Mouse (Mus musculus) spleen, postnatal 14 days (tissue): Measurements from ENCODE around the gene Cdk17.

Source experiments
- DNase-seq, 2 experiments: peaks; one replicate each; pipeline ENCODE4 v3.0.0; 2021 to 2022; ENCODE audit warnings: low spot score in 2 of 2

The Cdk17 gene

GRCm38 (mm10) chr10:93160807-93161510 is at the start of gene Cdk17:
TSS of gene Cdk17 (plus strand) at chr10:93160875.
- peak; percentile 56 to 68 for DNase-seq

DNA sequence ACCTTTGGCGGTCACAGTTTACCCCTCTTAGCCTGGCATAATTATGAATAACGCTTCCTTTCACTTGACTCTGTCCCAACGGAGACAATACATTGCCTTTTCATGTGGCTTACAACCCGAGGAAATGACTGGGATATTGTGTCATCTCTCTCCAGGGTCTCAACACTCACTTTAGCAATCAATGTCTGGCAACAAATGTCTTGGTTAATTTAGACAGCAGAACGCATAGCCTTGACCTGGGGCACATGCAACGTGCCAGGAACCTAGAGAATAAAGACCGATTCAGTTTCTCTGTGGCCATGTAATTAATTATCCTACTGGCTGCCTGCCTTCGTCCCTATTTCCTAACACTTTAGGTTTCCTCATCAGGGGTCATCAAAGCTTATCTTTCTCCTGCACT is 49.3 kb upstream of the Cdk17 start:
- no peak for DNase-seq

- no peak for DNase-seq
Observed at GRCm38 (mm10) chr10:93112021-93112420, 48.7 kb upstream of the Cdk17 start.

GRCm38 (mm10) chr10:93113968-93114367 is 46.7 kb upstream of the Cdk17 start:
- no peak for DNase-seq

GRCm38 (mm10) chr10:93114782-93115181 is 45.9 kb upstream of the Cdk17 start:
- DNase-seq, result no peak

DNA sequence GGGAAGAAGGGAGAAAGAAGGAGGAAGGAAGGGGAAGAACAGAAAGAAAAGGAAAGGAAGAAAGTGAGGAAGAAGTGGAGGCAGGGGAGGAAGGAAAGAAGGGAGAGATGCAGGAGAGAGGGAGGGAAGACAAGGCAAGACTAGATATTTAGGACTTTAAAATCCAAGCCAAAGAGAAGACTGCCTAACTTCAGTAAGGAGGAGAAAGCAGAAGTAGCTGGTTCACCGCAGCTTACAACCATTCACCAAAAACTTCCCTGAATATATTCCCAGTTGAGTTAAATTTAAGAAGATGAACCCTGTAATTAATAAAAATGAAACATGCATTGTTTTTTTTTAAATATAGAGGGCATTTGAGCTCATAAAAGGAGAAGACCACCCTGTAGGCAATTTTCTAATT is 44.9 kb upstream of the Cdk17 start:
- no peak for DNase-seq

- no peak for DNase-seq
Observed at GRCm38 (mm10) chr10:93116636-93117035, 44.0 kb upstream of the Cdk17 start.

- no peak for DNase-seq
Observed at GRCm38 (mm10) chr10:93119809-93120208, 40.9 kb upstream of the Cdk17 start.

GRCm38 (mm10) chr10:93121262-93121860 is 39.3 kb upstream of the Cdk17 start:
- no peak for DNase-seq

GRCm38 (mm10) chr10:93122399-93123184 is 38.1 kb upstream of the Cdk17 start:
- DNase-seq, result no peak

DNA sequence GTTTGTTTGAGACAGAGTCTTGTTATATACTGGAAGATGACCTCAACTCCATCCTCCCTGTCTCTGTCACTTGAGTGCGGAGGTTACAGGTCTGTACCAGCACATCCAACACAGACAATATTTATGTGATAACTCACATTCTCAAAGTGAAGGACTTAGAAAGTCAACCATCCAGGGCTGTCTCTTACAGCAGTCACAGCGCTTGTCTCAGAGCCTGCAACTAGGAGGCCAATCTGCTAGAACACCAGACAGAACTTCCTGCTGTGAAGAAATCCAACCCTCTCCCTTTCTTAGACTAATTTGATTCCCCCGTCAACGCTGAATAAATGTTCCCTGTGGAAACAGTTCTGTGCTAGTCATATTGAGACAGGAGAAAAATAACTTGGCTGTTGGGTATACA is 37.4 kb upstream of the Cdk17 start:
- DNase-seq, result no peak

DNA sequence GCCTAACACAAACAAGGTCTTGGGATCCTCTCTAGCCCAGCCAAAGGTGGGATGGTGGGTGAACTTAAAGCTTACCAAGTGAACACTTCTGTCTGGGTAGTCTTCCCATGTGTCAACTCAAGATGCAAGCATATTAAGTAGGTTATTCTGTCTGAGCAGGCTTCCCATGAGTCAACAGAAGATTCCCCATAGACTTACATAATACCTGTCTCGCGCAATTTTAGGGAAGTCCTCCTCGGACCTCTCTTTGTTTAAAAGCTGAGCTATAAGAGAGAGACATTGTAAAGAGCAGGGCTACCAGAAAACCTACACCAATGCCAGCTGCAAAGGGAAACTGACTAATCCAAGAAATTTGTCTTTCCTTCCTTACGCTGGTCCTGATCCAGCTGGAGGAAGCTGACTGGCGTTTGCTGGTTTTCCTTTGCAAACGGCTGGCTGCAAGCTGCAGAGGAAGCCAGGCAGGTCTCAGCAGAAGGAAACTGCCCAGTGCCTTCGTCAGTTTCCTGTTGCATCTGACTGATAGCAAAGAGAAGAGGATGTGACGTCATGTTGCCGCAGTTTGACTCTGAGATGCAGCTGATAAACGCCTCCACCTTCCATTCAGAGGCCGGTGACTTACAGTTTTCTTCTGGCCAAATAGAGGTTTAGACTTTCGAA is 36.6 kb upstream of the Cdk17 start:
- peak; percentile 37 to 51 for DNase-seq

DNA sequence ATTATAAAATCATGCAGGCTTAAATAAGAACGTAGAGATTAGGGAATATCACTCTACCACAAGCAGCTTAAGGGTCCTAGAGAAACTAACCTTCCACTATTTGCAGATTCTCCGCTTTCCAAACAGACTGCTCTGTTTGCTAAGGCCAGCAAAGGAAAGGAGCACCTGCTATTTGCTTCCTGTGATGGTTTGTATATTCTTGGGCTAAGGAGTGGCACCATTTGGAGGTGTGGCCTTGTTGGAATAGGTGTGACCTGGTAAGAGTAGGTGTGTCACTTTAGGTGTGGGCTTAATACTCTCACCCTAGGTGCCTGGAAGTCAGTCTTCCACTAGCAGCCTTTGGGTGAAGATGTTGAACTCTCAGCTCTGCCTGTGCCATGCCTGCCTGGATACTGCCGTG is 34.6 kb upstream of the Cdk17 start:
- no peak for DNase-seq

DNA sequence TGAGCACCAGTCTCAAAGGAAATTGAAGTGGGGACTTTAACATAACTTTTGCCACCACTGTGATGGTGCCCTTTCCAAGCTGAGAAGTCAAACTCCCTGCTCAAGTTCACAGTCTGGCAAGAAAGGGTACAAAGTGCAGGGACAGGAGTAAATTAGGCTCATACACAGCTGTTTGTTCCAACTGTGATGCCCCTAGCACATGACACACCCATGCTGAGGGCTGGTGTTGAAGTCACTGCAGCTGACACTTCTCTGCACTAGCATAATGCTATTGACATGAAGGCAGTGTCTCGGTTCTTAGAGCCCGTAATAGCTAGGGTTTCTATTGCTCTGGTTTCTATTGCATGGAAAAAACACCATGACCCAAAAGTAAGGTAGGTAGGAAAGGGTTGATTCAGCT is 32.1 kb upstream of the Cdk17 start:
- DNase-seq, result no peak

DNA sequence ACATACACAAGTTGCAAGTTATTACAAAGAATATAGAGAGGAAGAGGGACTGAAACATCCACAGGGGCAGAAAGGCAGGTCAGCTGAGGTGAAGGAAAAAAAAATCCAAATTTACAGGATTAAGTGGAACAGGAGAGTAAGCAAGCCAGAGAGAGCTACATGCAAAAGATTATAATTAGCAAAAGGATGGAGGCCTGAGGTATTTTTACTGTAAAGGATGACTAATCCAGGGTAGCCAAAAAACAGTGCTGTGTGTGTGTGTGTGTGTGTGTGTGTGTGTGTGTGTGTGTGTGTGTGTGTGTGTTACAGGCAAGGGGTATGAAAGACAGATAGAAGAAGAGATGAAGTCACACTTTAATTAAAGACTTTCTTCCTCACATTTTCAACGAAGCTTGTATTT is 31.3 kb upstream of the Cdk17 start:
- DNase-seq, result no peak

GRCm38 (mm10) chr10:93129904-93130455 is 30.7 kb upstream of the Cdk17 start:
- DNase-seq, result no peak

DNA sequence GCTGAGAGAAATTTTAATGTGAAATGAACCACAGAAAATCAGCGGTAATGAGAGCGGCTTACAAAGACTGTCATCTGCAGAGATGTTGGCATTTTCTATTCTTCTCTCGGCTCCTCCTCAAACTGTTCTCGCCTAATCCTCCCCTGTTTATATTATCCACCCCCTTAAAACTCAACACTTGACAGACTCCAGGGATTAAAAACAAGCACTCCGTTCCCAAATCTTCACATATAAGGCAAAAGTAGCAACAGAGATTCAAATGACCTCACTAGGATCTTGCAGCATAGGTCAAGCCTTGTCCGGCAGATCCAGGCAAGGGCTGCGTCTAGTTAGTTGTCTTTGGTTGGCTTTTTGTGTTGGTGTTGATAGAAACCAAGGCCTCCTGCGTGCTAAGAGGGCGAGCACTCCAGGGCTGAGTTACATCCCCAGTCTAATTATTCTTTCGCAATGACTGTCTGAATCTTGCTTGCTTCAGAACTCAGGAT is 30.2 kb upstream of the Cdk17 start:
- DNase-seq, result no peak

GRCm38 (mm10) chr10:93131865-93132566 is 28.7 kb upstream of the Cdk17 start:
- DNase-seq, result no peak

- DNase-seq, result no peak
Observed at GRCm38 (mm10) chr10:93138730-93139129, 21.9 kb upstream of the Cdk17 start.

DNA sequence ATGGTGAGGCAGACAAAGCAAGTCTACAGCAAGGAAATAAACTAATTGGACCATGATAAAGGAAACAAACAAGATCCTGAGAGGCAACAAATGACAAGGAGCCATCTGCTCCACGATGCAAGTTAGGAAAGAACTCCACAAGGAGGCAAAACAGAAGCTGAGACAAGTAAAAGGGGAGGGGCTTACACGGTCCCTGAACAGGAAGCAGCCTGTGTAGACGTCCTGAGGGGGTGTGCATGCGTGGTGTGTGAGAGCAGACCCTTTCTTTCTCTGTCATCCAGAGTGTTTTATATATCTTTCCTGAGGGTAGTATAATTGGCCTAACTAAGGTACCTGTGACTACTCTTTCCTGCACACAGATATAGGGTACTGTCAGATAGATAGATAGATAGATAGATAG is 19.9 kb upstream of the Cdk17 start:
- no peak for DNase-seq

- no peak for DNase-seq
Observed at GRCm38 (mm10) chr10:93142600-93143284, 17.9 kb upstream of the Cdk17 start.
